Mouse (Mus musculus) liver, adult 2 months (tissue): ENCODE data around the gene Gm20521. TPM values are rescaled to one million over a fixed set of nuclear protein-coding genes. Genes with fewer than 3 reads are reported as not detected.

Experiments
- DNase-seq: peaks from one replicate; pipeline ENCODE4 v3.0.0-alpha.2; 2011; ENCODE audit warnings: low read depth, low spot score; ENCODE audit errors: extremely low read depth
- H3K27ac ChIP-seq: fragments of 200-500 bp; replicated peaks from 2 replicates; pipeline ENCODE4 v1.5.1; 2012; ENCODE audit warnings: low read depth, mild to moderate bottlenecking, control low read depth, inconsistent platforms, low read length; ENCODE audit not compliant: insufficient read depth
- H3K27me3 ChIP-seq: fragments of 200-500 bp; 2 replicates; pipeline ENCODE4 v1.6.1; 2012; ENCODE audit warnings: mild to moderate bottlenecking, moderate library complexity, low read length, inconsistent platforms; ENCODE audit not compliant: control insufficient read depth, insufficient read depth
- H3K36me3 ChIP-seq: fragments of 200-500 bp; 2 replicates; pipeline ENCODE4 v1.6.1; 2012; ENCODE audit warnings: low read length, inconsistent platforms; ENCODE audit not compliant: control insufficient read depth, insufficient read depth
- H3K4me1 ChIP-seq: fragments of 200-500 bp; 2 replicates; pipeline ENCODE4 v1.6.1; 2011; ENCODE audit warnings: low read length; ENCODE audit not compliant: control insufficient read depth, insufficient read depth
- H3K4me3 ChIP-seq: fragments of 200-500 bp; 2 replicates; pipeline ENCODE4 v1.5.1; 2011; ENCODE audit warnings: low read depth, mild to moderate bottlenecking, control low read depth, low read length, moderate library complexity; ENCODE audit not compliant: insufficient read depth
- H3K79me2 ChIP-seq: fragments of 200-500 bp; 2 replicates; pipeline ENCODE4 v1.6.1; 2012; ENCODE audit warnings: inconsistent platforms, mild to moderate bottlenecking, low read length, moderate library complexity; ENCODE audit not compliant: control insufficient read depth, insufficient read depth
- H3K9ac ChIP-seq: fragments of 200-500 bp; 2 replicates; pipeline ENCODE4 v1.6.1; 2012; ENCODE audit warnings: low read depth, mild to moderate bottlenecking, control low read depth, inconsistent platforms, low read length
- CTCF ChIP-seq: fragments of 200-500 bp; IDR thresholded peaks from 2 replicates; pipeline ENCODE4 v1.5.1; 2011; ENCODE audit warnings: low read depth, low read length, control low read depth
- POLR2A ChIP-seq: fragments of 200-500 bp; IDR thresholded peaks from 2 replicates; pipeline ENCODE4 v1.6.1; 2011; ENCODE audit warnings: low read length, control low read depth; ENCODE audit not compliant: insufficient read depth; ENCODE audit errors: extremely low read depth
- WGBS: fragments of 180-500 bp; shearing (Covaris S2); methylation state at CpG from one replicate; pipeline ENCODE4 v1.1.7; 2018; 5-methylcytosine and 5-hydroxymethylcytosine counted together
- polyA plus RNA-seq: library from polyadenylated mRNA; depleted of rRNA; stranded (reverse); fragments of >200 nt; gene quantifications from 2 replicates; pipeline ENCODE4 v1.2.3, GENCODE M21; 2012
- total RNA-seq: library from RNA; depleted of rRNA; stranded (reverse); fragments of >200 nt; gene quantifications from 2 replicates; pipeline ENCODE4 v1.2.3, GENCODE M21; 2014

Gene Gm20521
- total and polyA plus RNA-seq, 2 experiments, result 7.9 TPM; not detected in 1

- peak overlapping the region; percentile 96 for H3K9ac ChIP-seq
- TF ChIP-seq POLR2A (no peak), CTCF (no peak)
- H3K27ac ChIP-seq, result peak overlapping the region; percentile 92
- H3K36me3 ChIP-seq, result peaks cover 27% of the 10 kb centered on the region
- peak overlapping the region; percentile 90 for H3K4me3 ChIP-seq
- no peaks in the 10 kb centered on the region for H3K27me3 ChIP-seq
- peaks cover 7% of the 10 kb centered on the region for H3K4me1 ChIP-seq
- under 1% methylated on average over 53 of the region's 54 CpGs for WGBS
- DNase-seq, result peak; percentile 78
- no peaks in the 10 kb centered on the region; the same call in 1 of the 2 replicates for H3K79me2 ChIP-seq
Measured at GRCm38 (mm10) chr14:54894296-54895151, 11.3 kb downstream of the Gm20521 start.

DNA sequence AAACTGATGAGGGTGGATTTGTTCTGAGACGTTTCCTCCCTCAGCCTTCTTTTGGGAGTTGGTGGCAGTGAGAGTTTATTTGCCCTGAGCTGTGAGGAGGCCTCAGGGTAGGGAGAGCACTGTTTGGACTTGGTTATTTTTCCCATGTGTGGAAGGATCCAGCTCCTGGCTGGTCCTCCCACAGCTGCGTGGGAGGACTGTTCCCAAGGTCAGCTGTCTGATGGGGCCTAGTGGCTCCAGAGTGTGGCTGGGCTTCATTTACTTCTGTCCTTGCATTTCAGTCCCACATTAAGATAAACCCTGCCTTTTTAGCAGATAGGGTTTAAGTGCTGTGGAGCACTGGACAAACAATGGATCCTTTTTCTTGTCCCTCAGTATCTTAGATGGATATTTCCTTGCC is 14.2 kb downstream of the Gm20521 start:
- Histone ChIP-seq H3K9ac (no peak overlapping the region), H3K4me3 (no peak overlapping the region), H3K79me2 (no peaks in the 10 kb centered on the region; the same call in 1 of the 2 replicates), H3K27ac (no peak overlapping the region), H3K27me3 (no peaks in the 10 kb centered on the region), H3K36me3 (peaks cover 27% of the 10 kb centered on the region), H3K4me1 (peaks cover 8% of the 10 kb centered on the region)
- TF ChIP-seq CTCF (no peak), POLR2A (no peak)
- no peak for DNase-seq
- WGBS, result 29% methylated on average over 2 of the region's 2 CpGs

GRCm38 (mm10) chr14:54900383-54900782 is 17.1 kb downstream of the Gm20521 start:
- TF ChIP-seq CTCF (peak; percentile 56), POLR2A (no peak)
- H3K9ac ChIP-seq, result no peak overlapping the region
- H3K36me3 ChIP-seq, result peaks cover 26% of the 10 kb centered on the region
- H3K4me3 ChIP-seq, result no peak overlapping the region
- peak; percentile 80 for DNase-seq
- whole genome bisulfite sequencing, result 2% methylated on average over 3 of the region's 3 CpGs
- H3K27ac ChIP-seq, result no peak overlapping the region
- peaks cover 5% of the 10 kb centered on the region for H3K4me1 ChIP-seq
- no peaks in the 10 kb centered on the region for H3K79me2 ChIP-seq
- H3K27me3 ChIP-seq, result no peaks in the 10 kb centered on the region

GRCm38 (mm10) chr14:54903641-54904040 is 20.4 kb downstream of the Gm20521 start:
- Histone ChIP-seq H3K4me3 (no peak overlapping the region), H3K36me3 (no peaks in the 10 kb centered on the region; the same call in 1 of the 2 replicates), H3K9ac (no peak overlapping the region), H3K79me2 (no peaks in the 10 kb centered on the region), H3K27me3 (no peaks in the 10 kb centered on the region), H3K27ac (no peak overlapping the region), H3K4me1 (peaks cover 1% of the 10 kb centered on the region; the same call in 1 of the 2 replicates)
- TF ChIP-seq CTCF (no peak), POLR2A (no peak)
- WGBS, result 95% methylated on average over 4 of the region's 4 CpGs
- DNase-seq, result no peak

- Histone ChIP-seq H3K4me3 (no peak overlapping the region), H3K36me3 (no peaks in the 10 kb centered on the region), H3K27ac (no peak overlapping the region), H3K79me2 (no peaks in the 10 kb centered on the region), H3K27me3 (peaks cover 13% of the 10 kb centered on the region), H3K4me1 (no peaks in the 10 kb centered on the region), H3K9ac (no peak overlapping the region)
- WGBS, result 75% methylated on average over 7 of the region's 7 CpGs
- no peak for DNase-seq
- TF ChIP-seq CTCF, result no peak
- TF ChIP-seq POLR2A, result no peak
Measured at GRCm38 (mm10) chr14:54908682-54909081, 25.4 kb downstream of the Gm20521 start.
